Mouse (Mus musculus) monocyte, adult 5-6 weeks (primary cell): ENCODE results near the gene Mettl14. TPM values are rescaled to one million over a fixed set of nuclear protein-coding genes. Genes with fewer than 3 reads are reported as not detected.

Experiments used
- ATAC-seq: fragments of 153-309, 156-312 bp; replicated peaks from 2 replicates; pipeline ENCODE4 v1.8.0; 2017; ENCODE audit warnings: mild to moderate bottlenecking; ENCODE audit not compliant: low TSS enrichment, insufficient number of reproducible peaks, severe bottlenecking, poor library complexity, low FRiP score
- total RNA-seq: library from RNA; stranded (forward); fragments of 200-1000, 200-491, 200-594 nt; gene quantifications from 3 replicates; pipeline ENCODE4 v1.2.3, GENCODE M21; 2017

Gene Mettl14
- total RNA-seq, 1 experiment from 2014 or later = 16.0 TPM

DNA sequence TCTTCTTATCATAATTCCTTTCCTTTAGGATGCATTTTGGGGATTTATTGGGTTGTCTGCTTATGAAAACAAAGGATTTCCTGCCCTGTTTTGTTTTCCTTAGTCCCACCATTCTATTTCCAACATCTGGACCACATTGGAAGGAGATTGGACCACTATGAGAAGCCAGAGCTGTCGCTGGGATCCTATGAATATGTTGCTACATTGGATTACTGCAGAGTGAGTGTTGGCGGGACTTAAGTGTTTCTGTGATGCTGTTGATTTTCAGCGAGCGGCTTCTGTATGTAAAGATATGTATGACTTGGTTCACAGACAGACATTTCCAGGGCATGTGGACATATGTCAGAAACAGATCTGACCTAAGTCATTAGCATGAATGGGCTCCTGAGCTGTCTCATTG is 55.7 kb downstream of the Mettl14 start:
- no peak for ATAC-seq

DNA sequence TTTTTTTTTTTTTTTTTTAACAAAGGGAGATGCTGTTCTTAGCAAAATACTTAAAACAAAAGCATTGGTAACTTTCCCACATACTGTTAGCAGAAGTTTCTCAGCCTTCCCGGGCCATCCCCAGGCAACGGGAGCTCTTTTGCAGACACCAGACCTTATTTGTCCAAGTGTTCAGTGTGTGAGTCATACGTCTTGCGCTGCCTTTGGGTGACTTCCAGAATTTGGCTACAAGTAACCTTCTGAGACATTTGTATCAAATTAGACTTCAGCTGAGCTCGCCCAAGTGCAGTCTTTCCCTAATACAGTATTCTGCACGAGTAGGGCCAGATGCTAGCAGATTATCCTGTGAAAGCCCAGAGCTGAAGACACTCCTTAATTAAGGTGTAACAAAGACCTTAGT is 56.7 kb downstream of the Mettl14 start:
- no peak for ATAC-seq

DNA sequence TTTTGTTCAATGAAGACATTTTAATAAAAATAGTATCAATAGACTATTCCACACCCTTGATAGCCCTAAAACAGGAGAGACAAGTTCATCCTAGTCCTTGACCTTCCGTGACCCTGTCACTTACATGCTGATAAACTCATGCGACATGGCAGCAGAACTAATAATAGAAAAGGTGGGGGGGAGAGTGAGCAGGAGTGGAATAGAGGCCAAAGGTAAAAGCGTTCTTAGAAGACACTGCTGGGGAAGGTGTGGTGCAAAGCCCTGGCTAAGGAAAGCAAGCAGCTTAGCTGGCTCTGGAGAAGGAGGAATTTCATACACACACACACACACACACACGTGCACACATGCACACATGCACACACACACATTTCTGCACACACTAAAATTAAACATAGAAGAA is 61.6 kb downstream of the Mettl14 start:
- ATAC-seq = no peak

DNA sequence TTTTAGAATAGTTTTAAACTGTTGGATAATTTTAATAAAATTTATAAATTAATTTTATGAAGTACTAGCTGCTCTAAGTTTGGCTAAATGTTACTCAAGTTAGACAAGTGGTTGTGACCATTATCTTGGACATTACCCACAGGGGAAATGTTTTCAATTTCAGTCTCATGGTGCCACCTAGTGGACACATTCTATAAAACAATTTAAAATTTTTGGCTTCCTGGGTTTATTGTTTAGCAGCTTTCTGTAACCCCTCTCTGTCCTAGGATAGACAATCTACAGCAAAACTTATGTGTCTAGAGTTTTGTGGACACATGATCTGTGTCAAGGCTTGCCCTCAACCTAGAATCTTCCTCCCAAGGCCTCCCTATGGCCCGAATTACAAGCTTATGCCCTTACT is 63.8 kb downstream of the Mettl14 start:
- ATAC-seq = 0 out of 2 replicates have a peak, but pooled peaks have one; percentile 13

DNA sequence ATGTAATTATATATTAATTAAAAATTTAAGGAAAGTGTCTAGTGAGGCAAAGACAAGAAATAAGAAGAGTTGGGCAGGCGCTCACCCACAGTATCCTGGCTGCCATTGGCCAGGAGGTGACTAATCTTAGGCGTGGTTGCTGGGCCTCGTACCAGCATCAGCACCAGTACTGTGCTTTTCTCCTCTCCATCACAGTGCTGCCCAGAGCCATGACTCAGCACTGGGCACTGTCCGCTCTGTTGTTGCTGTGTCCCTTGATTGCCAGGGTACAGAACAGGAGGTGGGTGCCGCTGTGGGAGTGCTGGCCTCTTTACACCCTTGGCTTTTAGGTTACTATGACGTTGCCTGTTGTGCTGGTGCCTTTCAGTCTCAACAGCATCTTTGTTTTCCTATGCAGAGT is 64.3 kb downstream of the Mettl14 start:
- ATAC-seq = peak; percentile 35; the same call in 1 of the 2 replicates

DNA sequence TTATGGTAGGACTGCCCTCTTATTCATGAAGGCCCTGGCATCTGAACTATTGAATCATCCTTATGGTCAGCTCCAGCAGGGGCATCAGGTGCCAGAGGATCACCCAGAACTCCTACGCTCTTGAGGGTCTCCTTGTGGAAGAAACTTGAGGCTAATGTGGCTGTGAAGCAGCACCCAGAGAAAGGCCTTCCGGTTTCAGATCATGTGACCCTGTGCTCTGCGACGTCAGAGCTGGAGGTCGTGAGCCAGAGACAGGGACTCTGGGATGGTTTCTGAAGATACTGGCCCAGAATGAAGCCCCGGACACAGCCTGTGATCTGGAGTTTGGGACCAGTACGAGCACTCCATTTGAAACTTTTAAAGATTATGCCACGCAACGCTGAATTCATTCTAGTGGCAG is 65.6 kb downstream of the Mettl14 start:
- ATAC-seq = no peak

Other genes with a start within 250 kb of the Mettl14 start
- gene Synpo2, start 150.0 kb downstream of the Mettl14 start, total RNA-seq = 0.39 TPM in 1 of 3 replicates, not detected in the others
- 4.2 to 14.4 TPM (median 7.1 TPM) in 3 replicates for gene Sec24d, start 118.7 kb downstream of the Mettl14 start, total RNA-seq
- 0.76 TPM in 1 of 3 replicates, not detected in the others for gene Prss12, start 60.8 kb upstream of the Mettl14 start, total RNA-seq